Mouse (Mus musculus) small intestine, adult 2 months (tissue): Measurements from ENCODE around the gene Tph2.

Source experiments
- CTCF ChIP-seq: fragments of 200-500 bp; IDR thresholded peaks from 2 replicates; pipeline ENCODE4 v1.5.1; 2012; ENCODE audit warnings: low read depth, mild to moderate bottlenecking, control low read depth, inconsistent platforms, low read length, moderate library complexity, mixed read lengths; ENCODE audit not compliant: insufficient replicate concordance, insufficient read length; ENCODE audit errors: extremely low read depth
- POLR2A ChIP-seq: fragments of 200-500 bp; IDR thresholded peaks from 2 replicates; pipeline ENCODE4 v1.6.1; 2012; ENCODE audit warnings: low read depth, mild to moderate bottlenecking, control low read depth, inconsistent platforms, low read length, moderate library complexity

DNA sequence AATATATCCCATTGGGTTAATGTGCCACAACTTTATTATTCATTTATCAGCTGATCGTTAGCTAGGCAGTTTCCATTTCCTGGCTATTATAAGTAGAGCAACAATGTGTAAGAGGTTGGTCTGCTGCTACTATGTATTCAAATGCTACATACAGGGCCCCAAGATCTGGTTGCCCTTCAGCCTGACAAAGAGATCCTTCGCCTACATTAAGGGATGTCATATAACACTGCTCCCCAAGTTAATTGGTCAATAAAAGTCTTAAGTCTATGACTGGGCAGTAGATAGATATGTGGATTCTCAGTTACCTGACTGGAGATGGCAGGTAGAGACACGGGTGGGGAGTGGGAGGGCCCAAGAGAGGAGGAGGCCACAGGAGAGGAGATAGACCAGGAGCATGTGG is 21.0 kb upstream of the Tph2 start:
- no peak for TF ChIP-seq POLR2A
- TF ChIP-seq CTCF = no peak
